Mouse (Mus musculus) heart, postnatal 0 days (tissue): Measurements from ENCODE around the gene Olfr655.

Experiments used
- CTCF ChIP-seq: IDR thresholded peaks from 2 replicates; pipeline ENCODE4 v1.5.1; 2016; ENCODE audit warnings: antibody characterized with exemption, control low read depth, low read depth
- EP300 ChIP-seq: IDR thresholded peaks from 2 replicates; pipeline ENCODE4 v1.6.1; 2016; ENCODE audit warnings: antibody characterized with exemption, low read depth

GRCm38 (mm10) chr7:104646841-104647482 is 45.4 kb upstream of the Olfr655 start, which contains the start of gene Olfr658:
- TF ChIP-seq CTCF = peak; percentile 48
- TF ChIP-seq EP300 = no peak
